Mouse (Mus musculus): ENCODE results near the gene Gng2. TPM values are rescaled to one million over a fixed set of nuclear protein-coding genes. Genes with fewer than 3 reads are reported as not detected.

The Gng2 gene
- polyA plus RNA-seq, 1 experiment = 5.8 TPM

DNA sequence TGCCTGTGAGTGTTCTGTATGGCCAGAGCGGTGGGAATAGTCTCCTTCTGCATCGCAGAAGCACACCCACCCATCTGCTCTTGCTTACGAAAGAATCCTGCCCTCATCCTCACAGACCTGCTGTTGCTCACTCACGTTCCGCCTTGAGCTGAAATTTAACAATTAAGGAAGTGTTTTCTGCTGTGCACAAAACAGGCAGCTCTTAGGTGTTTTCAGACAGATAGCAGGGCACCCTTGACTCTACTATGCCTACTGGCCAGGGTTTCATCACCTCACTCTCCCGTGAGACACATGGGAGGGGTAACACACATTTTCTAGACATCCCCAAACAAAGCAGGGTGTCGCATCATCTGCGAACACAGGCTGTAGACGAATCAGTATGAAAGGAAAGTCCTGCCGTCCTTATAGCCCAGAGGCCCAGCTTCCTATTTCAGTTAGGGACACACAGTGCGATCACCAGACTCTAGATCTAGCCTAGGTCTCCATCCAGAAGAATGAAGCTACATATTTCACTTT lies 2.4 kb downstream of the Gng2 start:
- Histone ChIP-seq H3K4me3 (ENCODE audit: insufficient read depth, poor library complexity, severe bottlenecking) (no peak overlapping the region), H3K27me3 (ENCODE audit: control insufficient read depth, insufficient read depth, insufficient read length) (no peaks in the 10 kb centered on the region), H3ac (ENCODE audit: control insufficient read depth, insufficient read length, low read depth) (no peak overlapping the region), H3K36me3 (ENCODE audit: control insufficient read depth, insufficient read depth) (no peaks in the 10 kb centered on the region), H3K79me2 (ENCODE audit: control insufficient read depth, insufficient read depth) (no peaks in the 10 kb centered on the region), H3K79me3 (ENCODE audit: low read depth) (no peaks in the 10 kb centered on the region)
- no peak for TF ChIP-seq USF1 (IDR thresholded peaks at IDR 0.05; ENCODE audit: low read depth)
- no peak for TF ChIP-seq MYOD1 (IDR thresholded peaks at IDR 0.05; ENCODE audit: control insufficient read depth, insufficient read length, low read depth)
- TF ChIP-seq MYOG (IDR thresholded peaks at IDR 0.05; ENCODE audit: control insufficient read depth, extremely low read depth, insufficient read length) = no peak
- TF ChIP-seq CEBPB (IDR thresholded peaks at IDR 0.05; ENCODE audit: low read depth) = no peak

DNA sequence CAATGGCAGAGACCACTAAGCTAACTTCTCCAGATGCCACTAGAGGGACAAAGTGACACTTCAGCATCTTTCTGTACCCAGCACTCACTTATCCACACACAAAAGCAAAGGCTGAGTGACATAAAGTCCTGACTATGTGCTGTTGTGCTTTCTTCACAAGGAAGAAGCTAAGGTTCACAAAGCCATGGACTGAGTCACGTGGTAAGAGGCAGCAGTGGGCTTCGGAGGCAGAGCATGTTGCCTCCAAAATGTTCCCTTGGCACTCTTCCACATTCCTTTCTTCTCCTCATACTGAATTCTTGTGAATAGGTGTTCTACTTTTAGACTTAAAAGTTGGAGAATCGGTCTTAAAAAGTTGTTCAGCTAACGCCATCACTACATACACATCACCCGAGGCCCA lies 3.0 kb downstream of the Gng2 start:
- Histone ChIP-seq H3K27me3 (ENCODE audit: control insufficient read depth, insufficient read depth, insufficient read length) (no peaks in the 10 kb centered on the region), H3K79me3 (ENCODE audit: low read depth) (no peaks in the 10 kb centered on the region), H3ac (ENCODE audit: control insufficient read depth, insufficient read length, low read depth) (no peak overlapping the region), H3K79me2 (ENCODE audit: control insufficient read depth, insufficient read depth) (no peaks in the 10 kb centered on the region), H3K36me3 (ENCODE audit: control insufficient read depth, insufficient read depth) (no peaks in the 10 kb centered on the region), H3K4me3 (ENCODE audit: insufficient read depth, poor library complexity, severe bottlenecking) (no peak overlapping the region)
- no peak for TF ChIP-seq CTCF (IDR thresholded peaks at IDR 0.05; ENCODE audit: control insufficient read depth, insufficient read depth, insufficient read length)
- no peak for TF ChIP-seq CEBPB (IDR thresholded peaks at IDR 0.05; ENCODE audit: low read depth)
- no peak for TF ChIP-seq MYOG (IDR thresholded peaks at IDR 0.05; ENCODE audit: control insufficient read depth, extremely low read depth, insufficient read length)
- TF ChIP-seq FOSL1 (IDR thresholded peaks at IDR 0.05; ENCODE audit: insufficient read depth, low read length, poor library complexity, severe bottlenecking) = no peak
- TF ChIP-seq USF1 (IDR thresholded peaks at IDR 0.05; ENCODE audit: low read depth) = no peak

DNA sequence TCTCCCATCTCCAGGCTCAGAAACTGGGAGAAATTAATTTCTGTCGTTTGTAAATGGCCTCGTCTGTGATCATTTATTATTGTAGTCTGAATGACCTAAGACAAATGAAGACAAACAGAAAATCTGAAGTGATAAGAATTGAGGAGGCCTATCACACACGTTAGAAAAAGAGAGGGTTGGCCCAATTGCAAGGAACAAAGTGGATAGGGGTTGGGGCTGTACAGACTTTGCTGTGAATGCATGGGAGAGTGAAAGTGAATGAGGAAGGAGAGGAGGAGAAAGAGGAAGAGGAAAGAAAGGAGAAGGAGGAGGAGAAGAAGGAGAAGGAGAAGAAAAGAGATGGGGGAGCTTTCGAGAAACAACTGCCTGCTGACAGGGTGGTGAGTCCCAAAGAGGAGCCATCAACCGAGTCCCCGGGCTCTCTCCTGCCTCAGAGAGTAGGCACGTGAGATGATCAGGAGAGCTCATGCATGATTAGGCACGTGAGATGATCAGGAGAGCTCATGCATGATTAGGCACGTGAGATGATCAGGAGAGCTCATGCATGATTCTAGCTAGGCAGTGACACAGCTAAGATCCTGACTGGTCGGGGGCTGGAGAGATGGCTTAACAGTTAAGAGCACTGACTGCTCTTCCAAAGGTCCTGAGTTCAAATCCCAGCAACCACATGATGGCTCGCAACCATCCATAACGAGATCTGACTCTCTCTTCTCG lies 5.0 kb downstream of the Gng2 start:
- TF ChIP-seq FOSL1 (IDR thresholded peaks at IDR 0.05; ENCODE audit: insufficient read depth, low read length, poor library complexity, severe bottlenecking) = no peak
- TF ChIP-seq CTCF (IDR thresholded peaks at IDR 0.05; ENCODE audit: control insufficient read depth, insufficient read depth, insufficient read length) = no peak
- no peak for TF ChIP-seq MYOG (IDR thresholded peaks at IDR 0.05; ENCODE audit: control insufficient read depth, extremely low read depth, insufficient read length)
- no peak for TF ChIP-seq USF1 (IDR thresholded peaks at IDR 0.05; ENCODE audit: low read depth)
- no peak for TF ChIP-seq MYOD1 (IDR thresholded peaks at IDR 0.05; ENCODE audit: control insufficient read depth, insufficient read length, low read depth)
- no peak for TF ChIP-seq MAX (IDR thresholded peaks at IDR 0.05)
- Histone ChIP-seq H3ac (ENCODE audit: control insufficient read depth, insufficient read length, low read depth) (no peak overlapping the region), H3K79me2 (ENCODE audit: control insufficient read depth, insufficient read depth) (no peaks in the 10 kb centered on the region), H3K36me3 (ENCODE audit: control insufficient read depth, insufficient read depth) (no peaks in the 10 kb centered on the region), H3K79me3 (ENCODE audit: low read depth) (no peaks in the 10 kb centered on the region), H3K27me3 (ENCODE audit: control insufficient read depth, insufficient read depth, insufficient read length) (no peaks in the 10 kb centered on the region), H3K4me3 (ENCODE audit: insufficient read depth, poor library complexity, severe bottlenecking) (no peak overlapping the region)

DNA sequence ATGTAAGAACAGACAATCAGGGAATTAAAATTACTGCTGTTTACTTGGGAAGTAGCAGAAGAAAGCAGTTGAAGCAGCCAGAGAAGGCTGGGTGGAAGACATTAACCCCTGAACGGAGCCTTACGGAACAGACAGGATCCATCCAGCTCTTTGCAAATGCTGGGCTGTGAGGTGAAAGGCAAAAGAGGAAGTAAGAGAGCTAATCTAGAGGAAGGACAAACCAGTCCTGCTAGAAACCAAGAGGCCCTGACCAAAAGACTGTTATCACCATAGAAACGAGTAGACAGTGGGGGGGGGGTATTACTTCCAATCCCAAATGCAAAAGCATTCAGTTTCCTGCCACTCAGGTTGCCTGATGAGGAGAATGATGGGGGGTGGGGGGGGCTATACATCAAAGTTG lies 6.6 kb downstream of the Gng2 start:
- no peaks in the 10 kb centered on the region for H3K79me2 ChIP-seq (ENCODE audit: control insufficient read depth, insufficient read depth)
- H3K79me3 ChIP-seq (ENCODE audit: low read depth) = no peaks in the 10 kb centered on the region
- no peaks in the 10 kb centered on the region for H3K27me3 ChIP-seq (ENCODE audit: control insufficient read depth, insufficient read depth, insufficient read length)
- H3K36me3 ChIP-seq (ENCODE audit: control insufficient read depth, insufficient read depth) = no peaks in the 10 kb centered on the region
- H3ac ChIP-seq (ENCODE audit: control insufficient read depth, insufficient read length, low read depth) = no peak overlapping the region
- no peak overlapping the region for H3K4me3 ChIP-seq (ENCODE audit: insufficient read depth, poor library complexity, severe bottlenecking)
- no peak for TF ChIP-seq MAX (IDR thresholded peaks at IDR 0.05)
- no peak for TF ChIP-seq CEBPB (IDR thresholded peaks at IDR 0.05; ENCODE audit: low read depth)
- no peak for TF ChIP-seq CTCF (IDR thresholded peaks at IDR 0.05; ENCODE audit: control insufficient read depth, insufficient read depth, insufficient read length)
- TF ChIP-seq MYOD1 (IDR thresholded peaks at IDR 0.05; ENCODE audit: control insufficient read depth, insufficient read length, low read depth) = no peak
- no peak for TF ChIP-seq FOSL1 (IDR thresholded peaks at IDR 0.05; ENCODE audit: insufficient read depth, low read length, poor library complexity, severe bottlenecking)
- no peak for TF ChIP-seq USF1 (IDR thresholded peaks at IDR 0.05; ENCODE audit: low read depth)
- no peak for TF ChIP-seq MYOG (IDR thresholded peaks at IDR 0.05; ENCODE audit: control insufficient read depth, extremely low read depth, insufficient read length)

DNA sequence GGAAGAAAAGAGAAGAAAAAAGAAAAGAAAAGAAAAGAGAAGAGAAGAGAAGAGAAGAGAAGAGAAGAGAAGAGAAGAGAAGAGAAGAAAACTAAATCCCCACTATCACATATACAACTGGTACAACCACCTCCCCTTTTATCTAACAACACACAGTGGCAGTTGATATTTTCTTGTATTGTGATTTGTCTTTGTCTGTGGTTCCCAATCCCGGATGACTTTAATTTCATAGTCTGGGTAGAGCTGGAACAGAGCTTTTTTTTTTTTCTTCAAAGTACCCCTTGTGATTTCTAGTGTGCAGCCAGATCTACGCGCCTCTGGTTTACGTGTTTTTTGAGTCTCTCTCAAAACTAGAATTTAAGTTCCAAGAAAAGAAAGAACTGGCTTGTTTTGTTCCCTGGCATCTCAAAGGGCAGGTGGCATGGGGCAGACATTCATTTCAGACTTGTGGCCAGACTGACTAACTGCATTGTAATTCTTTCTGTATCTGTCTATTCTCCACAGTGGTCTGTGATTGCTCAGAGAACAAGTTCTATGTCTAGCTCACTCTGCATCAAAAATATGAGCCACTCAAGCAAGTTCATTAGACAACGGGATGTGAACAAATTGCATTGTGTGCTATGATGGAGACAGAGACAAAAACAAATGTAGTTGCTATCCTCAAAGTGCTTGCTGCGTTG lies 7.2 kb downstream of the Gng2 start:
- no peak overlapping the region for H3K4me3 ChIP-seq (ENCODE audit: insufficient read depth, poor library complexity, severe bottlenecking)
- no peaks in the 10 kb centered on the region for H3K27me3 ChIP-seq (ENCODE audit: control insufficient read depth, insufficient read depth, insufficient read length)
- no peaks in the 10 kb centered on the region for H3K36me3 ChIP-seq (ENCODE audit: control insufficient read depth, insufficient read depth)
- no peaks in the 10 kb centered on the region for H3K79me2 ChIP-seq (ENCODE audit: control insufficient read depth, insufficient read depth)
- no peak overlapping the region for H3ac ChIP-seq (ENCODE audit: control insufficient read depth, insufficient read length, low read depth)
- no peaks in the 10 kb centered on the region for H3K79me3 ChIP-seq (ENCODE audit: low read depth)
- TF ChIP-seq CEBPB (IDR thresholded peaks at IDR 0.05; ENCODE audit: low read depth) (no peak), MYOD1 (IDR thresholded peaks at IDR 0.05; ENCODE audit: control insufficient read depth, insufficient read length, low read depth) (no peak), MAX (IDR thresholded peaks at IDR 0.05) (no peak), USF1 (IDR thresholded peaks at IDR 0.05; ENCODE audit: low read depth) (no peak), FOSL1 (IDR thresholded peaks at IDR 0.05; ENCODE audit: insufficient read depth, low read length, poor library complexity, severe bottlenecking) (no peak), CTCF (IDR thresholded peaks at IDR 0.05; ENCODE audit: control insufficient read depth, insufficient read depth, insufficient read length) (no peak), MYOG (IDR thresholded peaks at IDR 0.05; ENCODE audit: control insufficient read depth, extremely low read depth, insufficient read length) (no peak)
